Mouse (Mus musculus): ENCODE data around the gene Ostf1. TPM values are rescaled to one million over a fixed set of nuclear protein-coding genes. Genes with fewer than 3 reads are reported as not detected.
A peak's percentile ranks its signal among the peaks of the same experiment; 100 is the strongest.
"Not testable (repeated sequence)": the region's sequence is repeated elsewhere in the genome, so short reads cannot be mapped to it uniquely, and the experiment has no call there.

Ostf1 gene
- polyA plus RNA-seq, 1 experiment from 2014 or later = 29.5 TPM

DNA sequence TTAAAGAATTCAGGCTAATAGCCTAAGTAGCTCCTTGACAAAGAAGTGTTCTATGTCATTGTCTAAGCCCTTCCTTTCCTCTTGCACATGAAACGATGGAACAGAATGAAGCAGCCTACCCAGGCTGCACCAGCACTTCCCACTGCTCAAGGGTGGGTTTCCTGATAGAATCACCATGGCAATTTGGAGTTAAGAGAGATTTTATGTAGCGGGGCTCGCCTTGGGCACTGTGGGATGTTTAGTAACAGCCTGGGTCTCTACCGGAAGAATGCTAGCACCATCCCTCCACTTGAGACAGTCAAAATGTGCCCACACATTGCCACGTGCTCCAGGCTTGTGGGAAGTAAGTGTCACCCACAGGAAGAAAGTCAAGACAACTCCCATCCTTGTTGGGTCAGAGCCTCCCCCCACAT, 40.7 kb downstream of the Ostf1 start:
- no peaks in the 10 kb centered on the region for H3K27me3 ChIP-seq
- H3K27ac ChIP-seq = no peak overlapping the region
- no peak overlapping the region for H3K9ac ChIP-seq
- 47% methylated on average over 5 of the region's 5 CpGs for WGBS
- 0 out of 2 replicates have a peak, but pooled peaks cover 5% of the 10 kb centered on the region for H3K4me1 ChIP-seq
- no peak for ATAC-seq
- no peaks in the 10 kb centered on the region for H3K9me3 ChIP-seq (replicated peaks)
- H3K4me2 ChIP-seq = no peak overlapping the region
- no peaks in the 10 kb centered on the region for H3K36me3 ChIP-seq (ENCODE audit: poor library complexity, severe bottlenecking)
- H3K4me3 ChIP-seq = no peak overlapping the region

DNA sequence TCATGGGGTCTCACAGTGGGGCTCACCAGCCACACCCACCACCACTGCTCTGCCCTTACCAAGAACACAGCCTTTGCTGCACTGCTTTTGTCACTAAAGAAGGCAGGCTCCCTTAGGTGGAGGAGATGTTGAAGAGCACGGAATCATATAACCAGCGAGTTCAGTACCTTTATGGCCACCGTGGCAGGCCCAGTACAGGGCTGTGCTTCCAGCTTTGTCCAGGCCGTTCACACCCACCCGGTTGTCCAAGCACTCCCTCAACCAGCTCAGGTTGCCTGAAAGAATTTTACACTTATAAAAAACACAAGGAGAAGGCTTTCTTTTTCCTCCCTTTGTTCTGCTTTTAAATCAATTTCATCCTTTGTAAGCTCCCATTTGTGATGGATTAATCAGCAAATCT, 41.4 kb downstream of the Ostf1 start:
- Histone ChIP-seq H3K9me3 (replicated peaks) (no peaks in the 10 kb centered on the region), H3K4me2 (no peak overlapping the region), H3K27me3 (no peaks in the 10 kb centered on the region), H3K4me1 (0 out of 2 replicates have a peak, but pooled peaks cover 5% of the 10 kb centered on the region), H3K27ac (no peak overlapping the region), H3K9ac (no peak overlapping the region), H3K36me3 (ENCODE audit: poor library complexity, severe bottlenecking) (no peaks in the 10 kb centered on the region), H3K4me3 (no peak overlapping the region)
- 51% methylated on average over 5 of the region's 5 CpGs for WGBS
- ATAC-seq = no peak

- H3K9me3 ChIP-seq (replicated peaks) = no peaks in the 10 kb centered on the region
- 94% methylated on average over 8 of the region's 8 CpGs for WGBS
- no peak overlapping the region for H3K4me2 ChIP-seq
- H3K27me3 ChIP-seq = no peaks in the 10 kb centered on the region
- H3K27ac ChIP-seq = no peak overlapping the region
- H3K9ac ChIP-seq = no peak overlapping the region
- H3K4me1 ChIP-seq = 0 out of 2 replicates have a peak, but pooled peaks cover 5% of the 10 kb centered on the region
- ATAC-seq = no peak
- H3K36me3 ChIP-seq (ENCODE audit: poor library complexity, severe bottlenecking) = no peaks in the 10 kb centered on the region
- H3K4me3 ChIP-seq = no peak overlapping the region
Measured at GRCm38 (mm10) chr19:18589276-18589675, 42.3 kb downstream of the Ostf1 start.

DNA sequence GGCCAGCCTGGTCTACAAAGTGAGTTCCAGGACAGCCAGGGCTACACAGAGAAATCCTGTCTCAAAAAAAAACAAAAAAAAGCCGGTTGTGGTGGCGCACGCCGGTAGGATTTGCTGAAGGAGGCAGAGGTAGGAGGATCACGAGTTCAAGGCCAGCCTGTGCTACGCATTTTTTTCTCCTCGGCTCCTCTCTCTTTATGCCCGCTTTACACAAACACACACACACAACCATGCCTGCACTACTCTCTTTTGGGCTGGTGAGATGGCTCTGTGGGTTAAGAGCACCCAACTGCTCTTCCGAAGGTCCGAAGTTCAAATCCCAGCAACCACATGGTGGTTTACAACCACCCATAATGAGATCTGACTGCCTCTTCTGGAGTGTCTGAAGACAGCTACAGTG, 42.8 kb downstream of the Ostf1 start:
- 95% methylated on average over 10 of the region's 10 CpGs for WGBS
- ATAC-seq; H3K27ac ChIP-seq; H3K9ac ChIP-seq; H3K27me3 ChIP-seq; H3K4me2 ChIP-seq; H3K9me3 ChIP-seq (replicated peaks); H3K4me1 ChIP-seq; H3K36me3 ChIP-seq (ENCODE audit: poor library complexity, severe bottlenecking); H3K4me3 ChIP-seq: not testable (repeated sequence)

GRCm38 (mm10) chr19:18588243-18588642, 43.4 kb downstream of the Ostf1 start:
- 96% methylated on average over 1 of the region's 1 CpGs for WGBS

DNA sequence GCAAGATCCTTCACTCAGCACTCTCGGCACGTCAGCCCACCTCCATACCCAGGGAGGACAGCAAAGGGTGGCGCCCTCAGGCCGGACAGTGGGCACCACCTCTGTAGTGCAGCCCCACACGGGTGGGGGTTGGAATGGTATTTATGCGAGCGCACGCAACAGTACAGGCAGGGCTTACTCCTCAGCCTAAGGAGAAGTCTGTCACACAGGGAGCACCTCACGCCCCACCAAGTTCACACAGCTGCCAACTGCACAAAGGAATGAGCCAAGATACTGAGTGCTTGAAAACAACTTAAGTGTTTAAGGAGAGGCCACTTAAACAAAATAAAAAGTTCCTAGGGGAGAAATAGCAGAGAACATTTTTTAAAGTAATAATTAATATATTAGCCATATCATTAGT, 44.5 kb downstream of the Ostf1 start:
- H3K27me3 ChIP-seq = no peaks in the 10 kb centered on the region
- 0 out of 2 replicates have a peak, but pooled peaks have one; percentile 39 for ATAC-seq
- WGBS = 88% methylated on average over 9 of the region's 9 CpGs
- no peaks in the 10 kb centered on the region for H3K9me3 ChIP-seq (replicated peaks)
- H3K27ac ChIP-seq = no peak overlapping the region
- no peak overlapping the region for H3K9ac ChIP-seq
- H3K4me3 ChIP-seq = no peak overlapping the region
- no peak overlapping the region for H3K4me2 ChIP-seq
- no peaks in the 10 kb centered on the region for H3K36me3 ChIP-seq (ENCODE audit: poor library complexity, severe bottlenecking)
- 0 out of 2 replicates have a peak, but pooled peaks cover 5% of the 10 kb centered on the region for H3K4me1 ChIP-seq

More at GRCm38 (mm10) chr19:18588243-18588642, 43.4 kb downstream of the Ostf1 start:
- no peak overlapping the region for H3K4me3 ChIP-seq
- no peak overlapping the region for H3K9ac ChIP-seq
- H3K4me2 ChIP-seq = no peak overlapping the region
- no peak for ATAC-seq
- H3K4me1 ChIP-seq = 0 out of 2 replicates have a peak, but pooled peaks cover 5% of the 10 kb centered on the region
- H3K27ac ChIP-seq = no peak overlapping the region
- no peaks in the 10 kb centered on the region for H3K27me3 ChIP-seq
- H3K36me3 ChIP-seq (ENCODE audit: poor library complexity, severe bottlenecking) = no peaks in the 10 kb centered on the region
- H3K9me3 ChIP-seq (replicated peaks) = no peaks in the 10 kb centered on the region

- H3K9ac ChIP-seq = no peak overlapping the region
- H3K4me3 ChIP-seq = no peak overlapping the region
- H3K27me3 ChIP-seq = no peaks in the 10 kb centered on the region
- WGBS = 89% methylated on average over 7 of the region's 7 CpGs
- H3K9me3 ChIP-seq (replicated peaks) = no peaks in the 10 kb centered on the region
- H3K27ac ChIP-seq = no peak overlapping the region
- ATAC-seq = no peak
- H3K36me3 ChIP-seq (ENCODE audit: poor library complexity, severe bottlenecking) = no peaks in the 10 kb centered on the region
- no peaks in the 10 kb centered on the region for H3K4me1 ChIP-seq
- H3K4me2 ChIP-seq = no peak overlapping the region
Measured at GRCm38 (mm10) chr19:18584621-18585020, 47.0 kb downstream of the Ostf1 start.

DNA sequence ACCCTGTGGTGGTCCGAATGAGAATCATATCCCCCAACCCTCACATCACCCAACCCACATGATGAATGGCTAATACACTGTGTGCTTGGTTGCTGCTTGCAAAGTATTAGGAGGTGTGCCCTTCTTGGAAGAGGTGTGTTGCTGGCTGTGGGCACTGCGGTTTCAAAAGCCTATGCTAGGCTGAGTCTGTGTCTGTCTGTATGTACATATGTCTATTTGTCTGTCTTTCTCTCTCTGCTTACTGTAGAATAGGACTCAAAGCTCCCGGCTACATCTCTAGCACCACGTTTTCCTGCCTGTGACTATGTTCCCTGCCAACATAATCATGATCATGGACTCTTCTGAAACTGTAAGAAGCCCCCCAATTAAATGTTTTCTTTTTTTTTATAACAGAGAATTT, 47.9 kb downstream of the Ostf1 start:
- Histone ChIP-seq H3K27ac (no peak overlapping the region), H3K27me3 (no peaks in the 10 kb centered on the region), H3K9me3 (replicated peaks) (no peaks in the 10 kb centered on the region), H3K4me1 (peaks cover 1% of the 10 kb centered on the region; the same call in 1 of the 2 replicates), H3K36me3 (ENCODE audit: poor library complexity, severe bottlenecking) (no peaks in the 10 kb centered on the region), H3K9ac (no peak overlapping the region), H3K4me2 (no peak overlapping the region), H3K4me3 (no peak overlapping the region)
- WGBS = 92% methylated on average over 4 of the region's 4 CpGs
- no peak for ATAC-seq

DNA sequence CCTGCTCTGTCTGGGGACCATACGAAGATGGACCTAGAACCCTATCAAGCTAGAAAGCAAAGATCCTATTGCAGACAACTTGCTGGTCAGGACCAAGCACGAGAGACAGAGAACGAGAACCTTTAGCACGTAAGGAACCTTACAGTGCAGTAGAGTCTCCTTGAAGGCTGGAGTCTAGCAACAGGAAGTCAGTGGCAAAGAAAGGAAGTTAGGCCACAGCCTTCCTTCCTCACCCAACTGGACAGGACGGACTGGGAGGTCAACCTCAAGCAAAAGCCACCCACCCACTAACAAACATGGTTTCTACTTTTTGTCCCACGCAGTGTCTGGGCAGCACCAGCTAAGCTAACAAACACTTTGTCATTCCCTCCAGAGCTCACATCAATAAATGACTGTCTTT, 48.7 kb downstream of the Ostf1 start:
- Histone ChIP-seq H3K4me2 (no peak overlapping the region), H3K9me3 (replicated peaks) (no peaks in the 10 kb centered on the region), H3K36me3 (ENCODE audit: poor library complexity, severe bottlenecking) (no peaks in the 10 kb centered on the region), H3K4me1 (peaks cover 6% of the 10 kb centered on the region; the same call in 1 of the 2 replicates), H3K27me3 (no peaks in the 10 kb centered on the region), H3K9ac (no peak overlapping the region), H3K27ac (no peak overlapping the region), H3K4me3 (no peak overlapping the region)
- no peak for ATAC-seq
- WGBS = 93% methylated on average over 6 of the region's 6 CpGs

DNA sequence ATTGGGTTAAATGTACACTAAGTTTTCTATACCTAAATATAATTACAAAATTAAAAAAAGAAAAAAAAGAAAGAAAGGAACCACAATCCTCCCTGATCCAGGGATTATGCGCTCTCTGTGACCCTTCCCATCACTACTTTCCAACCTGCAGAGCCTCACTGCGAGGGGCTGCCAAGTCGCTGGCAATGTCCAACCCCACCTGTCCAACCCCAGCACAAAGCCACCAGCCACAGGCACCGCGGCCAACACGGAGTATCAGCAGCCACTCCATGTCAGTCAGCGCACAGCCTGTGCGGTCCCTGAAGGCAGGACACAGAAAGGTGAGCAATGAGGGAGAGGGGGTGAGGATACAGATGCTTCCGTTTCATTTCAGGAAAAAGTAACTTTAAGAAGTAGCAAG, 49.4 kb downstream of the Ostf1 start:
- 95% methylated on average over 9 of the region's 9 CpGs for WGBS
- Histone ChIP-seq H3K9me3 (replicated peaks) (no peaks in the 10 kb centered on the region), H3K27me3 (no peaks in the 10 kb centered on the region), H3K4me1 (peaks cover 6% of the 10 kb centered on the region; the same call in 1 of the 2 replicates), H3K36me3 (ENCODE audit: poor library complexity, severe bottlenecking) (no peaks in the 10 kb centered on the region), H3K4me2 (no peak overlapping the region), H3K27ac (no peak overlapping the region), H3K4me3 (no peak overlapping the region), H3K9ac (no peak overlapping the region)
- ATAC-seq = no peak

GRCm38 (mm10) chr19:18581046-18581445, 50.6 kb downstream of the Ostf1 start:
- WGBS = 94% methylated on average over 16 of the region's 16 CpGs
- no peak overlapping the region for H3K9ac ChIP-seq

GRCm38 (mm10) chr19:18579012-18579358, 52.6 kb downstream of the Ostf1 start:
- no peak for ATAC-seq
- Histone ChIP-seq H3K9me3 (replicated peaks) (no peaks in the 10 kb centered on the region), H3K4me2 (no peak overlapping the region), H3K27ac (no peak overlapping the region), H3K36me3 (ENCODE audit: poor library complexity, severe bottlenecking) (no peaks in the 10 kb centered on the region), H3K9ac (no peak overlapping the region), H3K27me3 (no peaks in the 10 kb centered on the region), H3K4me3 (no peak overlapping the region), H3K4me1 (peaks cover 6% of the 10 kb centered on the region; the same call in 1 of the 2 replicates)
- WGBS = 81% methylated on average over 1 of the region's 1 CpGs

More at GRCm38 (mm10) chr19:18581046-18581445, 50.6 kb downstream of the Ostf1 start:
- Histone ChIP-seq H3K27ac (no peak overlapping the region), H3K36me3 (ENCODE audit: poor library complexity, severe bottlenecking) (no peaks in the 10 kb centered on the region), H3K4me3 (no peak overlapping the region), H3K27me3 (no peaks in the 10 kb centered on the region), H3K9me3 (replicated peaks) (no peaks in the 10 kb centered on the region), H3K4me2 (no peak overlapping the region), H3K4me1 (peaks cover 6% of the 10 kb centered on the region; the same call in 1 of the 2 replicates)
- ATAC-seq = no peak
